Mouse (Mus musculus) heart, adult 2 months (tissue): ENCODE measurements around the gene Naaladl2.

Experiments used
- CTCF ChIP-seq: fragments of 200-600 bp; IDR thresholded peaks from 2 replicates; pipeline ENCODE4 v1.8.1; 2022; ENCODE audit warnings: antibody characterized with exemption, mild to moderate bottlenecking, moderate library complexity
- EP300 ChIP-seq: fragments of 200-500 bp; IDR thresholded peaks from 2 replicates; pipeline ENCODE4 v1.6.1; 2011; ENCODE audit warnings: low read depth, low read length, control low read depth; ENCODE audit not compliant: insufficient read depth
- POLR2A ChIP-seq: fragments of 200-500 bp; IDR thresholded peaks from 2 replicates; pipeline ENCODE4 v1.6.1; 2011; ENCODE audit warnings: mild to moderate bottlenecking, low read depth, low read length, control low read depth; ENCODE audit not compliant: insufficient read depth

DNA sequence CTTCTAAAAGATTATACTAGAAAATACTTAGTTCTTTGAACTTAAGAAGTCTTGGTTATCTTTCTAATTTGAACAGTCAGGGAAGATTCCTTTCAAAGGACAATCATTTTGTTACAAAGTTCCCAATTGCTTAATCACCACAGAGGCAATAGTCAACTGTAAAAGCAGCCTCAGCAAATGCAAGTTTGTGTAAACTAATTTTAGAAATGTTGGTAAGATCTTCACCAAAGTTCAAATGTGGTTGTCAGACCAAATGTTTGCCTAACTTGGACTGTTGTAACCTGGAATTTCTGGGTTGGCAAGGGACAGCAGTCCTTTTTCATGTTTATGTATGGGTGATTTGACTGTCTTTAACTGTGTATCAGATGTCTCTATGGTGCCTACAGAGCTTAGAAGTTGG, 3.2 kb upstream of the Naaladl2 start:
- TF ChIP-seq CTCF = no peak
- TF ChIP-seq EP300 = no peak
- TF ChIP-seq POLR2A = no peak
